Mouse (Mus musculus): ENCODE data around the gene Ppp6c.
"Not testable (repeated sequence)": the region's sequence is repeated elsewhere in the genome, so short reads cannot be mapped to it uniquely, and the experiment has no call there.

Ppp6c gene

GRCm38 (mm10) chr2:39226019-39226640, at the start of gene Ppp6c:
Ppp6c (minus strand) TSS chr2:39226451.
- DNase-seq (ENCODE audit: low spot score in 2 of 2), result peak; percentile 86 to 90

- no peak for DNase-seq (ENCODE audit: low spot score in 2 of 2)
Measured at GRCm38 (mm10) chr2:39268357-39268756, 42.1 kb upstream of the Ppp6c start.

GRCm38 (mm10) chr2:39252275-39252674, 26.0 kb upstream of the Ppp6c start:
- DNase-seq (ENCODE audit: low spot score in 2 of 2), result not testable (repeated sequence)

- DNase-seq (ENCODE audit: low spot score in 2 of 2), result not testable (repeated sequence)
Measured at GRCm38 (mm10) chr2:39246862-39247261, 20.6 kb upstream of the Ppp6c start.

GRCm38 (mm10) chr2:39226731-39227130, 480 bp upstream of the Ppp6c start:
- DNase-seq (ENCODE audit: low spot score in 2 of 2), result no peak

GRCm38 (mm10) chr2:39225331-39226018, 776 bp downstream of the Ppp6c start:
- DNase-seq (ENCODE audit: low spot score in 2 of 2), result not testable (repeated sequence)

- no peak for DNase-seq (ENCODE audit: low spot score in 2 of 2)
Measured at GRCm38 (mm10) chr2:39224621-39225020, 1.6 kb downstream of the Ppp6c start.

- DNase-seq (ENCODE audit: low spot score in 2 of 2), result no peak
Measured at GRCm38 (mm10) chr2:39220010-39220409, 6.2 kb downstream of the Ppp6c start.

GRCm38 (mm10) chr2:39219034-39219433, 7.2 kb downstream of the Ppp6c start:
- DNase-seq (ENCODE audit: low spot score in 2 of 2), result no peak

- DNase-seq (ENCODE audit: low spot score in 2 of 2), result no peak
Measured at GRCm38 (mm10) chr2:39217150-39217549, 9.1 kb downstream of the Ppp6c start.

- DNase-seq (ENCODE audit: low spot score in 2 of 2), result no peak
Measured at GRCm38 (mm10) chr2:39210738-39211137, 15.5 kb downstream of the Ppp6c start.

- DNase-seq (ENCODE audit: low spot score in 2 of 2), result no peak
Measured at GRCm38 (mm10) chr2:39203359-39203758, 22.9 kb downstream of the Ppp6c start.

GRCm38 (mm10) chr2:39194809-39195208, 31.4 kb downstream of the Ppp6c start:
- no peak for DNase-seq (ENCODE audit: low spot score in 2 of 2)

GRCm38 (mm10) chr2:39190561-39191056, 35.6 kb downstream of the Ppp6c start, which contains the start of gene Scai:
Scai (minus strand) TSS chr2:39190734.
- peak; percentile 96 to 97 for DNase-seq (ENCODE audit: low spot score in 2 of 2)

- DNase-seq (ENCODE audit: low spot score in 2 of 2), result peak in 1 of 2 experiments; percentile 67
Measured at GRCm38 (mm10) chr2:39189961-39190560, 36.2 kb downstream of the Ppp6c start.

- no peak for DNase-seq (ENCODE audit: low spot score in 2 of 2)
Measured at GRCm38 (mm10) chr2:39185942-39186341, 40.3 kb downstream of the Ppp6c start.

- DNase-seq (ENCODE audit: low spot score in 2 of 2), result no peak
Measured at GRCm38 (mm10) chr2:39183587-39183986, 42.7 kb downstream of the Ppp6c start.

- no peak for DNase-seq (ENCODE audit: low spot score in 2 of 2)
Measured at GRCm38 (mm10) chr2:39160996-39161395, 65.3 kb downstream of the Ppp6c start.

- DNase-seq (ENCODE audit: low spot score in 2 of 2), result no peak
Measured at GRCm38 (mm10) chr2:39157916-39158315, 68.3 kb downstream of the Ppp6c start.

- DNase-seq (ENCODE audit: low spot score in 2 of 2), result no peak
Measured at GRCm38 (mm10) chr2:39156821-39157220, 69.4 kb downstream of the Ppp6c start.

- DNase-seq (ENCODE audit: low spot score in 2 of 2), result no peak
Measured at GRCm38 (mm10) chr2:39150943-39151342, 75.3 kb downstream of the Ppp6c start.

- no peak for DNase-seq (ENCODE audit: low spot score in 2 of 2)
Measured at GRCm38 (mm10) chr2:39148075-39148474, 78.2 kb downstream of the Ppp6c start.

- DNase-seq (ENCODE audit: low spot score in 2 of 2), result no peak
Measured at GRCm38 (mm10) chr2:39146469-39146868, 79.8 kb downstream of the Ppp6c start.

Data from urinary bladder, postnatal 4 days (tissue).